Mouse (Mus musculus) midbrain, embryonic 12.5 days (tissue): ENCODE data around the gene Gm17374. TPM values are rescaled to one million over a fixed set of nuclear protein-coding genes. Genes with fewer than 3 reads are reported as not detected.
"Not testable (repeated sequence)": the region's sequence is repeated elsewhere in the genome, so short reads cannot be mapped to it uniquely, and the experiment has no call there.

Source experiments
- ATAC-seq: fragments of 200-750 bp; cut with Nextera tagmentation; 2 replicates; pipeline ENCODE4 v1.8.0; 2017; ENCODE audit warnings: low read depth, moderate TSS enrichment, moderate library complexity; ENCODE audit not compliant: low FRiP score
- H3K27ac ChIP-seq: fragments of 300-500 bp; sonication (generic); replicated peaks from 2 replicates; pipeline ENCODE4 v1.5.1; 2016; ENCODE audit warnings: mild to moderate bottlenecking
- H3K27me3 ChIP-seq: fragments of 300-500 bp; sonication (generic); 2 replicates; pipeline ENCODE4 v1.6.1; 2016; ENCODE audit warnings: mild to moderate bottlenecking
- H3K36me3 ChIP-seq: fragments of 300-500 bp; sonication (generic); 2 replicates; pipeline ENCODE4 v1.6.1; 2016
- H3K4me1 ChIP-seq: fragments of 300-500 bp; sonication (generic); 2 replicates; pipeline ENCODE4 v1.6.1; 2016
- H3K4me2 ChIP-seq: fragments of 300-500 bp; sonication (generic); replicated peaks from 2 replicates; pipeline ENCODE4 v1.6.1; 2016; ENCODE audit warnings: mild to moderate bottlenecking, moderate library complexity
- H3K4me3 ChIP-seq: fragments of 300-500 bp; sonication (generic); 2 replicates; pipeline ENCODE4 v1.5.1; 2016; ENCODE audit warnings: mild to moderate bottlenecking
- H3K9ac ChIP-seq: fragments of 300-500 bp; sonication (generic); replicated peaks from 2 replicates; pipeline ENCODE4 v1.6.1; 2016; ENCODE audit warnings: mild to moderate bottlenecking, moderate library complexity
- H3K9me3 ChIP-seq: fragments of 300-500 bp; sonication (generic); 2 replicates; pipeline ENCODE4 v1.6.1; 2016; ENCODE audit warnings: mild to moderate bottlenecking
- WGBS: fragments of 180-500 bp; shearing (Covaris S2); methylation state at CpG from one replicate; pipeline ENCODE4 v1.1.7; 2016; 5-methylcytosine and 5-hydroxymethylcytosine counted together
- polyA plus RNA-seq: library from polyadenylated mRNA; unstranded; fragments of >200 nt; fragmentation: Nextera tagmentation; extraction: Ambion mirVana; gene quantifications from 2 replicates; pipeline ENCODE4 v1.2.1, GENCODE M21; 2016

Gene Gm17374
- not detected in 2 replicates for polyA plus RNA-seq

GRCm38 (mm10) chr2:140151743-140152142 lies at the start of gene Gm17374:
TSS of gene Gm17374 (plus strand) at chr2:140152043.
- not testable (repeated sequence) for ATAC-seq, H3K27ac ChIP-seq, H3K4me1 ChIP-seq, H3K27me3 ChIP-seq, H3K4me2 ChIP-seq, H3K9me3 ChIP-seq, H3K4me3 ChIP-seq, H3K9ac ChIP-seq
- H3K36me3 ChIP-seq: peaks cover 41% of the 10 kb centered on the region
- 93% methylated on average over 4 of the region's 4 CpGs for WGBS

GRCm38 (mm10) chr2:140104951-140105350 lies 46.9 kb upstream of the Gm17374 start:
- Histone ChIP-seq H3K4me3 (no peak overlapping the region), H3K4me1 (no peaks in the 10 kb centered on the region), H3K27ac (no peak overlapping the region), H3K9ac (no peak overlapping the region), H3K4me2 (no peak overlapping the region), H3K36me3 (no peaks in the 10 kb centered on the region), H3K27me3 (no peaks in the 10 kb centered on the region), H3K9me3 (no peaks in the 10 kb centered on the region)
- 82% methylated on average over 3 of the region's 3 CpGs for WGBS
- ATAC-seq: no peak

GRCm38 (mm10) chr2:140107641-140108040 lies 44.2 kb upstream of the Gm17374 start:
- 97% methylated on average over 4 of the region's 4 CpGs for WGBS
- no peaks in the 10 kb centered on the region for H3K27me3 ChIP-seq
- no peaks in the 10 kb centered on the region for H3K36me3 ChIP-seq
- H3K4me1 ChIP-seq: no peaks in the 10 kb centered on the region
- H3K4me2 ChIP-seq: no peak overlapping the region
- no peak for ATAC-seq
- H3K9ac ChIP-seq: no peak overlapping the region
- no peak overlapping the region for H3K27ac ChIP-seq
- no peaks in the 10 kb centered on the region for H3K9me3 ChIP-seq
- H3K4me3 ChIP-seq: no peak overlapping the region

GRCm38 (mm10) chr2:140108945-140109344 lies 42.9 kb upstream of the Gm17374 start:
- Histone ChIP-seq H3K27me3 (no peaks in the 10 kb centered on the region), H3K4me1 (no peaks in the 10 kb centered on the region)

GRCm38 (mm10) chr2:140113851-140114250 lies 38.0 kb upstream of the Gm17374 start:
- Histone ChIP-seq H3K4me2 (no peak overlapping the region), H3K9ac (no peak overlapping the region), H3K4me3 (no peak overlapping the region), H3K27me3 (no peaks in the 10 kb centered on the region), H3K27ac (no peak overlapping the region), H3K9me3 (no peaks in the 10 kb centered on the region), H3K36me3 (no peaks in the 10 kb centered on the region), H3K4me1 (no peaks in the 10 kb centered on the region)
- 89% methylated on average over 8 of the region's 8 CpGs for WGBS
- ATAC-seq: no peak

More at GRCm38 (mm10) chr2:140108945-140109344, 42.9 kb upstream of the Gm17374 start:
- no peak for ATAC-seq
- WGBS: 50% methylated on average over 1 of the region's 1 CpGs
- H3K27ac ChIP-seq: no peak overlapping the region
- no peaks in the 10 kb centered on the region for H3K9me3 ChIP-seq
- H3K4me3 ChIP-seq: no peak overlapping the region
- no peaks in the 10 kb centered on the region for H3K36me3 ChIP-seq
- H3K4me2 ChIP-seq: no peak overlapping the region
- H3K9ac ChIP-seq: no peak overlapping the region

- Histone ChIP-seq H3K36me3 (peaks cover 64% of the 10 kb centered on the region), H3K27me3 (no peaks in the 10 kb centered on the region), H3K9ac (no peak overlapping the region), H3K4me3 (no peak overlapping the region), H3K4me2 (no peak overlapping the region), H3K27ac (no peak overlapping the region), H3K4me1 (no peaks in the 10 kb centered on the region), H3K9me3 (no peaks in the 10 kb centered on the region)
- whole genome bisulfite sequencing: 81% methylated on average over 2 of the region's 2 CpGs
- no peak for ATAC-seq
Measured at GRCm38 (mm10) chr2:140125516-140125915, 26.3 kb upstream of the Gm17374 start.

GRCm38 (mm10) chr2:140159186-140159730 lies 7.4 kb downstream of the Gm17374 start:
- H3K9ac ChIP-seq: no peak overlapping the region
- H3K27ac ChIP-seq: no peak overlapping the region
- H3K27me3 ChIP-seq: no peaks in the 10 kb centered on the region
- no peaks in the 10 kb centered on the region for H3K4me1 ChIP-seq
- H3K9me3 ChIP-seq: no peaks in the 10 kb centered on the region
- H3K4me3 ChIP-seq: no peak overlapping the region
- H3K4me2 ChIP-seq: no peak overlapping the region
- no peak for ATAC-seq
- peaks cover 40% of the 10 kb centered on the region for H3K36me3 ChIP-seq
- WGBS: 77% methylated on average over 3 of the region's 3 CpGs

GRCm38 (mm10) chr2:140163351-140163854 lies 11.6 kb downstream of the Gm17374 start:
- H3K36me3 ChIP-seq: peaks cover 35% of the 10 kb centered on the region
- no peak overlapping the region for H3K27ac ChIP-seq
- H3K27me3 ChIP-seq: no peaks in the 10 kb centered on the region
- H3K4me1 ChIP-seq: no peaks in the 10 kb centered on the region
- H3K4me2 ChIP-seq: no peak overlapping the region
- ATAC-seq: no peak
- 93% methylated on average over 5 of the region's 5 CpGs for WGBS
- H3K9me3 ChIP-seq: no peaks in the 10 kb centered on the region
- no peak overlapping the region for H3K4me3 ChIP-seq
- H3K9ac ChIP-seq: no peak overlapping the region

- Histone ChIP-seq H3K27ac (no peak overlapping the region), H3K27me3 (no peaks in the 10 kb centered on the region), H3K9ac (no peak overlapping the region), H3K36me3 (peaks cover 19% of the 10 kb centered on the region; the same call in 1 of the 2 replicates), H3K4me3 (no peak overlapping the region), H3K4me2 (no peak overlapping the region), H3K9me3 (no peaks in the 10 kb centered on the region), H3K4me1 (peaks cover 11% of the 10 kb centered on the region)
- ATAC-seq: no peak
- 96% methylated on average over 1 of the region's 1 CpGs for WGBS
Measured at GRCm38 (mm10) chr2:140169057-140169456, 17.2 kb downstream of the Gm17374 start.

- Histone ChIP-seq H3K4me2 (peak within 1 kb of the TSS; percentile 74), H3K4me3 (peak within 1 kb of the TSS; percentile 73), H3K36me3 (peaks cover 16% of the 10 kb centered on the region; the same call in 1 of the 2 replicates), H3K27me3 (no peaks in the 10 kb centered on the region), H3K4me1 (peaks cover 11% of the 10 kb centered on the region), H3K9me3 (no peaks in the 10 kb centered on the region), H3K27ac (peak within 1 kb of the TSS; percentile 61), H3K9ac (peak within 1 kb of the TSS; percentile 79)
- ATAC-seq: peak; percentile 99
- under 1% methylated on average over 43 of the region's 43 CpGs for WGBS
Measured at GRCm38 (mm10) chr2:140170127-140170802, 18.4 kb downstream of the Gm17374 start, which contains the start of the genes Esf1 and Ndufaf5. TSS of gene Esf1 (minus strand) at chr2:140170564. TSS of gene Ndufaf5 (plus strand) at chr2:140170649.

GRCm38 (mm10) chr2:140170803-140171553 lies 19.1 kb downstream of the Gm17374 start:
- Histone ChIP-seq H3K27me3 (no peaks in the 10 kb centered on the region), H3K4me3 (peak overlapping the region; percentile 73), H3K4me1 (peaks cover 11% of the 10 kb centered on the region), H3K9me3 (no peaks in the 10 kb centered on the region), H3K9ac (peak overlapping the region; percentile 79), H3K27ac (peak overlapping the region; percentile 61), H3K4me2 (peak overlapping the region; percentile 74), H3K36me3 (peaks cover 14% of the 10 kb centered on the region; the same call in 1 of the 2 replicates)
- peak; percentile 86 for ATAC-seq
- 8% methylated on average over 28 of the region's 28 CpGs for WGBS
